Mouse (Mus musculus) hindbrain, embryonic 11.5 days (tissue): Measurements from ENCODE around the gene Adamts7. TPM values are rescaled to one million over a fixed set of nuclear protein-coding genes. Genes with fewer than 3 reads are reported as not detected.

Experiments
- ATAC-seq: fragments of 200-750 bp; cut with Nextera tagmentation; 2 replicates; pipeline ENCODE4 v1.8.0; 2017; ENCODE audit warnings: mild to moderate bottlenecking, moderate TSS enrichment, moderate library complexity; ENCODE audit not compliant: low FRiP score
- DNase-seq: peaks from one replicate; pipeline ENCODE4 v3.0.0-alpha.2; 2015; ENCODE audit warnings: low spot score
- H3K27ac ChIP-seq: fragments of 300-500 bp; sonication (generic); 2 replicates; pipeline ENCODE4 v1.5.1; 2014; ENCODE audit warnings: mild to moderate bottlenecking, low read depth, low read length
- H3K27me3 ChIP-seq: fragments of 300-500 bp; sonication (generic); 2 replicates; pipeline ENCODE4 v1.6.1; 2014; ENCODE audit warnings: mild to moderate bottlenecking, low read length, moderate library complexity, mixed read lengths; ENCODE audit not compliant: control insufficient read depth, insufficient read depth
- H3K36me3 ChIP-seq: fragments of 300-500 bp; sonication (generic); 2 replicates; pipeline ENCODE4 v1.6.1; 2014; ENCODE audit warnings: mild to moderate bottlenecking, low read length, moderate library complexity, mixed read lengths; ENCODE audit not compliant: control insufficient read depth, insufficient read depth
- H3K4me1 ChIP-seq: fragments of 300-500 bp; sonication (generic); replicated peaks from 2 replicates; pipeline ENCODE4 v1.6.1; 2014; ENCODE audit warnings: low read length, mixed read lengths; ENCODE audit not compliant: control insufficient read depth, insufficient read depth
- H3K4me2 ChIP-seq: fragments of 300-500 bp; sonication (generic); replicated peaks from 2 replicates; pipeline ENCODE4 v1.6.1; 2014; ENCODE audit warnings: mild to moderate bottlenecking, low read depth, low read length
- H3K4me3 ChIP-seq: fragments of 300-500 bp; sonication (generic); 2 replicates; pipeline ENCODE4 v1.5.1; 2014; ENCODE audit warnings: low read depth, low read length
- H3K9ac ChIP-seq: fragments of 300-500 bp; sonication (generic); 2 replicates; pipeline ENCODE4 v1.6.1; 2014; ENCODE audit warnings: low read depth, low read length
- H3K9me3 ChIP-seq: fragments of 300-500 bp; sonication (generic); 2 replicates; pipeline ENCODE4 v1.6.1; 2016; ENCODE audit warnings: low read length; ENCODE audit not compliant: control insufficient read depth
- WGBS: fragments of 180-500 bp; shearing (Covaris S2); extraction: QIAGEN DNeasy Blood & Tissue Kit; methylation state at CpG from one replicate; pipeline ENCODE4 v1.1.7; 2014; 5-methylcytosine and 5-hydroxymethylcytosine counted together
- polyA plus RNA-seq: library from polyadenylated mRNA; unstranded; fragments of >200 nt; fragmentation: Nextera tagmentation; extraction: Ambion mirVana; gene quantifications from 2 replicates; pipeline ENCODE4 v1.2.1, GENCODE M21; 2014

Adamts7 gene
- polyA plus RNA-seq, 1 experiment from 2014 or later, result 10.4 TPM

GRCm38 (mm10) chr9:90241618-90242017 is 78.7 kb downstream of the Adamts7 start:
- no peaks in the 10 kb centered on the region for H3K4me1 ChIP-seq
- H3K27me3 ChIP-seq, result no peaks in the 10 kb centered on the region
- H3K9me3 ChIP-seq, result no peaks in the 10 kb centered on the region
- DNase-seq, result peak; percentile 10
- WGBS, result 72% methylated on average over 7 of the region's 7 CpGs
- ATAC-seq, result no peak
- H3K36me3 ChIP-seq, result no peaks in the 10 kb centered on the region
- no peak overlapping the region for H3K9ac ChIP-seq
- H3K4me3 ChIP-seq, result no peak overlapping the region
- no peak overlapping the region for H3K4me2 ChIP-seq
- no peak overlapping the region for H3K27ac ChIP-seq

DNA sequence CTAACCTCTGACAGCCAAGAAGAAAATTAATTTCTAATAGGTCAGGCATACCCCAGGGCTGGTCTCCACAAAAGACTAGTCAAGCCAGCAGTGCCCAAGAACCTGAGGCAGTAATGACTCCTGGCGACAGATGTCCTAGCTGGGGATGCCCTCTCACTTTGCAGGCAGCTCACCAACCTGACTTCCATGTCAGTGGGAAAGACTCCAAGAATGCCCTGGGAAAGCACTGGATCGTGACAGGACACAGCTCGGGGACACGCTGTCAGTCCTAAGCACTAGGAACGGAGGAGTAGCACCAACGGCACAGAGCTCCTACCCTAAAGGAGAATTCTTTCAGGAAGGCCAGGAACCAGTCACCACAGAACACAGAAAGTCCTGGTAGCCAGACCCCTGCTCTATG is 79.4 kb downstream of the Adamts7 start:
- Histone ChIP-seq H3K27me3 (no peaks in the 10 kb centered on the region), H3K9ac (no peak overlapping the region), H3K36me3 (no peaks in the 10 kb centered on the region), H3K4me2 (no peak overlapping the region), H3K4me3 (no peak overlapping the region), H3K4me1 (no peaks in the 10 kb centered on the region), H3K27ac (no peak overlapping the region), H3K9me3 (no peaks in the 10 kb centered on the region)
- ATAC-seq (no peak), DNase-seq (no peak)
- WGBS, result 90% methylated on average over 6 of the region's 6 CpGs

DNA sequence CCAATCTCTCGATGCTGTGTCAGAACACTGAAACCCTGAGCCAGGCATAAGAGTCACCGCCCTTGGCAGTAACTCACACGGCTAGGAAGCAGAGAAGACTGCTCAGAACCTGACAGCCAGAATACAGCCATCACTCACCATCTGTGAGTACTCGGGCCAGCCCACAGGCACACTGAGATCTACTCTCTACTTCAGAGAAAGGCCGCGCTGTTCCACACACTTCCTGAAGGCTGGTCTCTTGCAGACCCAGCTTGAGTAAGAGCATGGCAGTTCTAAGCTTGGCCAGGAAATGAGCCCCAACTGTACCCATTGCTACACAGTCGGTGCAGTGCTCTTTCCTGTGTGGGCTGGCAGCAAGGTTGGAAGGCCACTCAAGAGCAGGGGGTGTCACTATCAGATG is 80.0 kb downstream of the Adamts7 start:
- Histone ChIP-seq H3K4me3 (no peak overlapping the region), H3K4me2 (no peak overlapping the region), H3K9ac (no peak overlapping the region), H3K27me3 (no peaks in the 10 kb centered on the region), H3K4me1 (no peaks in the 10 kb centered on the region), H3K27ac (no peak overlapping the region), H3K36me3 (no peaks in the 10 kb centered on the region), H3K9me3 (no peaks in the 10 kb centered on the region)
- 83% methylated on average over 7 of the region's 7 CpGs for WGBS
- ATAC-seq, result no peak
- DNase-seq, result no peak

GRCm38 (mm10) chr9:90244301-90245151 is 81.7 kb downstream of the Adamts7 start:
- H3K4me3 ChIP-seq, result no peak overlapping the region
- H3K4me2 ChIP-seq, result no peak overlapping the region
- 89% methylated on average over 15 of the region's 15 CpGs for WGBS
- H3K9ac ChIP-seq, result no peak overlapping the region
- H3K36me3 ChIP-seq, result no peaks in the 10 kb centered on the region
- no peaks in the 10 kb centered on the region for H3K9me3 ChIP-seq
- no peaks in the 10 kb centered on the region for H3K27me3 ChIP-seq
- no peak for DNase-seq
- no peak for ATAC-seq
- no peak overlapping the region for H3K27ac ChIP-seq
- no peaks in the 10 kb centered on the region for H3K4me1 ChIP-seq

- Histone ChIP-seq H3K27me3 (no peaks in the 10 kb centered on the region), H3K9ac (no peak overlapping the region), H3K27ac (no peak overlapping the region), H3K4me1 (no peaks in the 10 kb centered on the region), H3K4me3 (no peak overlapping the region), H3K9me3 (no peaks in the 10 kb centered on the region), H3K36me3 (no peaks in the 10 kb centered on the region), H3K4me2 (no peak overlapping the region)
- ATAC-seq (no peak), DNase-seq (no peak)
- 93% methylated on average over 6 of the region's 6 CpGs for WGBS
Measured at GRCm38 (mm10) chr9:90245206-90245605, 82.3 kb downstream of the Adamts7 start.

DNA sequence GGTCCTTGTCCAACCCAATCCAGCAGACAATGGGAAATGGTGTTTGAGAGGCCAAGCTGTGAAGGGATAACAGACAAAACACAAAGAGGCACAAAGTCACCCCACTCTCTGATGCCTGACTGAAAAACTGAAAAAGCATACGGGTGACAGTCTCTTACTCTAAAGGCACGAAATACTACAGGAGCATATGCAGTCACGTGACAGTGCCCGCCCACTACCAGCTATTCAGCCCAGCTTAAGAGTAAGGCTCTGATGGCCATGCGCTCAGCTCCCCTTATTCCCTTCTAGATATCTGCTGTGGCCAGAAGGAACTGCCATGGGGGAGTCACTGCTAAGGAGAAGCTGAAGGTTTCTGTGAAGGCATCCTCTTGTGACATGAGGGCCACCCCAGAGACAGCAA is 82.9 kb downstream of the Adamts7 start:
- Histone ChIP-seq H3K27me3 (no peaks in the 10 kb centered on the region), H3K9me3 (no peaks in the 10 kb centered on the region), H3K4me3 (no peak overlapping the region), H3K36me3 (no peaks in the 10 kb centered on the region), H3K9ac (no peak overlapping the region), H3K4me2 (no peak overlapping the region), H3K4me1 (no peaks in the 10 kb centered on the region), H3K27ac (no peak overlapping the region)
- no peak for ATAC-seq
- no peak for DNase-seq
- 92% methylated on average over 5 of the region's 5 CpGs for WGBS

DNA sequence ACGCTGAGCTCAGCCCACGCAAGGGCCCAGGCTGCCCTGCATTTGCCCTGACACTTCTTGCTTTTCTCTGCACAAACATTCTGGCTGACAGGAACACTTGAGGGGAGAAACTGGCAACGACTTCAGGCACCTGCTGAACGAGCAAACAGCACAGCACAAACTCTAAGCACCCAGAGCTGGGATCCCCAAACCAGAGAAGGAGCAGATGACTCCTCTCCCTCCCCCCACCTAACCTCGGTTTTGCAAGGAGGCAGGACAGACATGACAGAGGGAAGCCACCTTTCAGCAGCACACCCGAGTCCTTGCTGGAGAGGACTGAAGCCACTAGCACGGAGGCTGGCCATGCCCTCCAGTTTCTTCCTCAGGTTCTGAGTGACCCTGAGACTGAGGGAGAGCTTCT is 84.4 kb downstream of the Adamts7 start:
- no peak overlapping the region for H3K4me3 ChIP-seq
- H3K36me3 ChIP-seq, result no peaks in the 10 kb centered on the region
- H3K9ac ChIP-seq, result no peak overlapping the region
- H3K27me3 ChIP-seq, result no peaks in the 10 kb centered on the region
- H3K27ac ChIP-seq, result no peak overlapping the region
- no peak overlapping the region for H3K4me2 ChIP-seq
- ATAC-seq (no peak), DNase-seq (no peak)
- no peaks in the 10 kb centered on the region for H3K4me1 ChIP-seq
- WGBS, result 84% methylated on average over 7 of the region's 7 CpGs
- no peaks in the 10 kb centered on the region for H3K9me3 ChIP-seq

GRCm38 (mm10) chr9:90248326-90248725 is 85.5 kb downstream of the Adamts7 start:
- no peak overlapping the region for H3K9ac ChIP-seq
- ATAC-seq, result no peak
- no peaks in the 10 kb centered on the region for H3K27me3 ChIP-seq
- H3K4me1 ChIP-seq, result no peaks in the 10 kb centered on the region
- no peak overlapping the region for H3K27ac ChIP-seq
- 85% methylated on average over 7 of the region's 7 CpGs for WGBS
- DNase-seq, result no peak
- no peak overlapping the region for H3K4me3 ChIP-seq
- no peaks in the 10 kb centered on the region for H3K9me3 ChIP-seq
- H3K4me2 ChIP-seq, result no peak overlapping the region
- no peaks in the 10 kb centered on the region for H3K36me3 ChIP-seq

GRCm38 (mm10) chr9:90249036-90249435 is 86.2 kb downstream of the Adamts7 start:
- no peaks in the 10 kb centered on the region for H3K36me3 ChIP-seq
- ATAC-seq (no peak), DNase-seq (no peak)
- H3K4me1 ChIP-seq, result no peaks in the 10 kb centered on the region
- H3K27ac ChIP-seq, result no peak overlapping the region
- no peak overlapping the region for H3K9ac ChIP-seq
- no peak overlapping the region for H3K4me3 ChIP-seq
- no peaks in the 10 kb centered on the region for H3K9me3 ChIP-seq
- H3K4me2 ChIP-seq, result no peak overlapping the region
- 86% methylated on average over 2 of the region's 2 CpGs for WGBS
- H3K27me3 ChIP-seq, result no peaks in the 10 kb centered on the region
